Mouse (Mus musculus) ovary, postnatal 36 days (tissue): ENCODE measurements around the gene Tent4b.

Experiments
- DNase-seq: peaks from one replicate; pipeline ENCODE4 v3.0.0; 2022; ENCODE audit warnings: low spot score, mixed read lengths

The Tent4b gene

DNA sequence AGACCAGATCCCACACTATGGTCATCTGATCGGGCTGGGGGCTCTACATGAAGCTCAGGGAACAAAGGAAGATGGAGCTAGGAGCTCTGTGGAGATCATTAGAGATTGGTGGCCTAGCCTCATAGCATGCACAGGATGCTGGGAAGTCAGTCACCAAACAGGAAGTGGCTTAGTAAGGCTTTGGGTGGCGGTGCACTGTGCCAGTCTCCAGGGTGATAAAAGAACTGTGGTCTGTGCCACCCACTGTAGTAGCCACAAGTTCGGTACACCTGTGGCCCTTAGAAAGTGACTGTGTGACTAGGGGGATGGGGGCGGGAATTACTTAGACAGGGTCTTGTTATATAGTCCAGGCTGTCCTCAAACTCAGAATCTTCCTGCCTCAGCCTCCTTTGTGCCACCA is 106.8 kb downstream of the Tent4b start:
- DNase-seq = no peak

DNA sequence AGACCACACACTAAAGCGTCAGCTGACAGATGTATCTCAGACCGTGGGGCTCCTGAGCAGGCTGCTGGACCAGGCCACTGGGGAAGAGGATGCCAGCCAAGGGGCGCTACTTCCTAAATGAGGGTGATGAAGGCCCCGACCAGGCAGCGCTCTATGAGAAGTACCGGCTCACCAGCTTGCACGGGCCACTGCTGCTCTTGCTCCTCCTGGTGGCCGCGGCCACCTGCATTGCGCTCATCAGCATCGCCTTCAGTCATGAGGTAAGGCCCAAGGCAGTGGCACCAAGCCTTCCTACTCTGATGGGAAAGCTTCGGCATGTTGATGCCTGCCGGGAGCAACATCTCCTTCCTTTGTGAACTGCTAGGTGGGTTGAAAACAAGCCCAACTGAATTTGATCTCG is 107.5 kb downstream of the Tent4b start:
- DNase-seq = no peak

DNA sequence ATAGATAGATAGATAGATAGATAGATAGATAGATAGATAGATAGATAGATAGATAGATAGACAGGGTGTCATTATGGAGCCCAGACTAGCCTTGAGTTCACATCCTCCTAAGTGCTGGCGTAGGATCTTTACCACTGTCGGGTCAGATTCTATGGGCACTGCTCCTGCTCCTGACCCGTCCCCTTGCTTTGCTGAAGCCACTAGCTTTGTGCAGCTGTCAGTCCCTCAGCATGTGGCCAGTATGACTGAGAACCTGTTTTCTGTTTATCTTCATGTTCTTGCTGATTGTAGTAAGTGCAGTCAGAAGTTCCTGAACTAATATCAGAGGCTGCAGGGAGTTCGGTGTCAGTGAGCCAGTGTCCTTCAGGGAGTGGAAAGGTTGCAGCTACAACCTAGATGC is 108.7 kb downstream of the Tent4b start:
- no peak for DNase-seq
